Mouse (Mus musculus) CH12.LX (cell line): ENCODE data around the gene Tcl1.
"Not testable (repeated sequence)": the region's sequence is repeated elsewhere in the genome, so short reads cannot be mapped to it uniquely, and the experiment has no call there.

Experiments used
- CHD1 ChIP-seq: IDR thresholded peaks from 2 replicates; pipeline ENCODE4 v1.6.1; 2012; ENCODE audit warnings: low read depth, low read length, improper control_type of control experiment, inconsistent platforms
- ZNF384 ChIP-seq: IDR thresholded peaks from 2 replicates; pipeline ENCODE4 v1.6.1; 2012; ENCODE audit warnings: low read depth, low read length, improper control_type of control experiment, inconsistent platforms

DNA sequence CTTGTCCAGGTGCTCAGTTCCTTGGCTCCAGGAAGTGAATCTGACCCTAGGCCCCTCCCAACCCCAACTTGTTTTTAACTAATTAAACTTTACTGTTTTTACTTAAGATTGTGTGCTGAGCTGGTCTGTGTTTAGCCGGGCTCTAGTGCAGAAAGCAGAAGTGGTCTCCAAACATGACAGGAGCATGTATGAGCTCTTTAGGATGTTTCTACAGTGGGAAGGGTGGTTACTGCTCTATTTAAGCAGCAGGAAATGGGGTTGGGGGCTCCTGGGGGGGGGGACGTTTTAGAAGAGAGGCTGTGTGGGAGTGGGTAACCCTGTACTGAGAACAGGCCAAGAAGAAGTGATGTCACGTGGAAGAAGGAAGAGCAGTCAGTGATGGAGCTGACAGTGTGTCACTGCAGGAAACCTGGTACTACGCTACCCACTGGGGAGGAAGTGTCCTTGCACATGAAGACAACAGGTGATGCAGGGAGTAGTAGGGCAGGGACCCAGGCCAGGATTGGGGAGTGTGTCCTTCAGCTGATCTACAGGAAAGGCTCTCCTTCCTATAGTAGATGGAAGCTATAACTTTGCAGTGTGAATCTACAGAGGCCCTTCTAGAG lies 41.5 kb downstream of the Tcl1 start:
- not testable (repeated sequence) for TF ChIP-seq ZNF384, CHD1
